Mouse (Mus musculus) midbrain, embryonic 14.5 days (tissue): ENCODE data around the gene Cltb. TPM values are rescaled to one million over a fixed set of nuclear protein-coding genes. Genes with fewer than 3 reads are reported as not detected.

Source experiments
- ATAC-seq: fragments of 200-750 bp; cut with Nextera tagmentation; 2 replicates; pipeline ENCODE4 v1.8.0; 2017; ENCODE audit warnings: moderate number of reproducible peaks, moderate library complexity; ENCODE audit not compliant: low FRiP score, low TSS enrichment
- DNase-seq: peaks from one replicate; pipeline ENCODE4 v3.0.0-alpha.2; 2015
- H3K27ac ChIP-seq: fragments of 300-500 bp; sonication (generic); replicated peaks from 2 replicates; pipeline ENCODE4 v1.5.1; 2014; ENCODE audit warnings: mild to moderate bottlenecking, low read depth, low read length, moderate library complexity
- H3K27me3 ChIP-seq: fragments of 300-500 bp; sonication (generic); 2 replicates; pipeline ENCODE4 v1.6.1; 2014; ENCODE audit warnings: low read length, control low read depth, mixed read lengths; ENCODE audit not compliant: control insufficient read depth, insufficient read depth
- H3K36me3 ChIP-seq: fragments of 300-500 bp; sonication (generic); 2 replicates; pipeline ENCODE4 v1.6.1; 2014; ENCODE audit warnings: low read length, control low read depth; ENCODE audit not compliant: control insufficient read depth, insufficient read depth
- H3K4me1 ChIP-seq: fragments of 300-500 bp; sonication (generic); 2 replicates; pipeline ENCODE4 v1.6.1; 2014; ENCODE audit warnings: mild to moderate bottlenecking, antibody characterized with exemption, low read length, control low read depth; ENCODE audit not compliant: control insufficient read depth, insufficient read depth
- H3K4me2 ChIP-seq: fragments of 300-500 bp; sonication (generic); 2 replicates; pipeline ENCODE4 v1.6.1; 2014; ENCODE audit warnings: mild to moderate bottlenecking, low read length, moderate library complexity
- H3K4me3 ChIP-seq: fragments of 300-500 bp; sonication (generic); replicated peaks from 2 replicates; pipeline ENCODE4 v1.5.1; 2014; ENCODE audit warnings: low read depth, low read length
- H3K9ac ChIP-seq: fragments of 300-500 bp; sonication (generic); replicated peaks from 2 replicates; pipeline ENCODE4 v1.6.1; 2014; ENCODE audit warnings: mild to moderate bottlenecking, low read length, moderate library complexity
- H3K9me3 ChIP-seq: fragments of 300-500 bp; sonication (generic); 2 replicates; pipeline ENCODE4 v1.6.1; 2016; ENCODE audit warnings: low read length, control low read depth, mixed read lengths; ENCODE audit not compliant: control insufficient read depth
- whole genome bisulfite sequencing: fragments of 180-500 bp; shearing (Covaris S2); extraction: QIAGEN DNeasy Blood & Tissue Kit; methylation state at CpG from one replicate; pipeline ENCODE4 v1.1.7; 2014; 5-methylcytosine and 5-hydroxymethylcytosine counted together
- polyA plus RNA-seq: library from polyadenylated mRNA; unstranded; fragments of >200 nt; fragmentation: Nextera tagmentation; extraction: Ambion mirVana; gene quantifications from 2 replicates; pipeline ENCODE4 v1.2.1, GENCODE M21; 2014

Gene Cltb
- polyA plus RNA-seq, 1 experiment from 2014 or later, result 127 TPM

DNA sequence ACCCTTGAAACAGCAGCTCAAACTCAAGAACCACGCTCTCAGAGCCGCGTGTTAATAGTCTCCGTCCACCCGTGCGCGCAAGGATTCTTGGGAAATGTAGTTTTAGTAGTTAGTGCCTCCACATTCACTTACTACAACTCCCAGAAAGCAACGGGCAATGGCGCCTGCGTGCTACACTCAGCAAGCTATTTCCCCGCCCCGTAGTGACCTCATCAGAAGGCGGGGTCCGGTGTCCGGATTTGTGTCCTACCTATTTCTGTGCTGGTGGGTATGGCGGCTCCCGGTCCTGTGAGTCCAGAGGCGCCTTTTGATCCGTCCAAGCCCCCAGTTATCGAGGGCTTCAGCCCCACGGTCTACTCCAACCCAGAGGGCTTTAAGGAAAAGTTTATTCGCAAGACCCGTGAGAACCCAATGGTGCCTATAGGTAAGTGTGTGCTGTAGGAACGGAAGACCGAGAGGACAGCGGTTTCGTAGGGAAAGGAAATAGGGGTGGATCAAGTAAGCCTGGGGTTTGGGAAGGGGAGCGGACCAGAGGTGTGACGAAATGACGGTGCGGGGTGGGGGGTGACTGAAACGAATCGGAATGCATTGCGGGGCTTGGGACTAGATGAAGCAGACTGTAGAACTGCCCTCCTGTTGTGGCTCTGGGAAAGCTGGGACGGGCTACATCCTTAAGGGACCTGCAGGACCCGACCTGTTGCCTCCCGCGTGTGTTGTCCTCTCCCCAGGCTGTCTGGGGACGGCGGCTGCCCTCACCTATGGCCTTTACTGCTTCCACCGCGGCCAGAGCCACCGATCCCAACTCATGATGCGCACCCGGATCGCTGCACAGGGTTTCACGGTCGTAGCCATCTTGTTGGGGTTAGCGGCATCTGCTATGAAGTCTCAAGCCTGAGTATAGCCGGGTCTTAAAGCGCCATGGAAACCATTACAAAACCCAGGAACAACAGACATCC lies 20.9 kb downstream of the Cltb start, which contains the start of the genes Nop16 and Higd2a:
Nop16 (minus strand) TSS at position 95 of the 956 bp plus-strand sequence.
Higd2a (plus strand) TSS at position 212 of the 956 bp plus-strand sequence.
- Histone ChIP-seq H3K4me1 (peaks cover 19% of the 10 kb centered on the region), H3K27me3 (no peaks in the 10 kb centered on the region), H3K27ac (peak within 1 kb of the TSS; percentile 91), H3K9me3 (no peaks in the 10 kb centered on the region), H3K4me3 (peak within 1 kb of the TSS; percentile 80), H3K4me2 (peak within 1 kb of the TSS; percentile 74), H3K36me3 (peaks cover 43% of the 10 kb centered on the region), H3K9ac (peak within 1 kb of the TSS; percentile 91)
- ATAC-seq, result peak; percentile 97
- WGBS, result under 1% methylated on average over 51 of the region's 51 CpGs
- DNase-seq, result peak; percentile 99

DNA sequence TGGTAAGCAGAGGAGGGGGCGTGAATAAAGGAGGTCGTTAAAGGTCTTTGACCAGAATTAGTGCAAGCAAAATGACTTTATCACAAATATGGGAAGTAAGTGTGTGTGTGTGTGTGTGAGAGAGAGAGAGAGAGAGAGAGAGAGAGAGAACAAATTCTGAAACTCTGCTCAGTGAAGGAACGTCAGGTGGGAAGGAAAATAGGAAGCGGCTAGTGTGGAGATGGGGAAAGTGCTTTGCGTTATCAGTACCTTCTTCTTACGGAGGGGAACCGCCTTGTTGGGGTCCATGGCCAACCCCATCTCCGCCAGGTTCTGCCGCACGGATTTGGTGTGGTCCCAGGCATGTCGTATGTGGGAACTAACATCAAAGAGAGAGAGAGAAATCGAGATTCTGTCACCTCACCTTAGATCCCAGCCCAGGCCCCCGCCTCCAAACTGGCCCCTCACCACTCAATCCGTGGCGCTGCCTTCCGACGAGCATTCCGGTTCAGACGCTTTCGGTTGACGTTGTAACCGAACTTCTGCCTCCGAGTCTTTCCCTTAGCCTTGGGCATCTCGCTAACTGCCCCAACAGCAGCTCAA lies 21.6 kb downstream of the Cltb start:
- ATAC-seq (peak; percentile 35), DNase-seq (no peak)
- Histone ChIP-seq H3K9ac (peak overlapping the region; percentile 55), H3K4me3 (peak overlapping the region; percentile 80), H3K27me3 (no peaks in the 10 kb centered on the region), H3K9me3 (no peaks in the 10 kb centered on the region), H3K4me1 (peaks cover 19% of the 10 kb centered on the region), H3K4me2 (peak overlapping the region; percentile 74), H3K27ac (no peak overlapping the region), H3K36me3 (peaks cover 43% of the 10 kb centered on the region)
- WGBS, result 2% methylated on average over 24 of the region's 24 CpGs

DNA sequence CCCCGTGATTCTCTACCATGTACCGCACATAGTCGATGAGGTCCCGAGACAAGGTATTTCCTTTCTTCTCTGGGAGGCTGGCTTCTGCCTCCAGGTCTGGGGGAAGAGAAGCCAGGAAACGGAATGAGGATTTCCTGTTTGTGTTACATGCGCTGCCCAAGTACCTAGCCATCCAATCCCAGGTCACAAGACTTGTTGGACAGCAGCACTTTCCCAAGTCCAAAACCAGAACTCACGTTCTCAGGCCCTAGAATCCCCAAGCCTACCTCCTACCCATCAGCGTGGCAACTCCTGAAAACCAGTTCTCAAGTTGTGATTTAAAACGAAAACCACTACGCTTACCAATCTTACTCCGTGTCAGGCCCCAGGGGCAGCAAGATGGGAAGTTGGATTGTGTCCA lies 25.3 kb downstream of the Cltb start:
- no peak overlapping the region for H3K4me2 ChIP-seq
- H3K27me3 ChIP-seq, result no peaks in the 10 kb centered on the region
- ATAC-seq, result no peak
- H3K27ac ChIP-seq, result no peak overlapping the region
- H3K36me3 ChIP-seq, result peaks cover 70% of the 10 kb centered on the region
- no peak overlapping the region for H3K4me3 ChIP-seq
- H3K4me1 ChIP-seq, result peaks cover 11% of the 10 kb centered on the region
- WGBS, result 97% methylated on average over 11 of the region's 11 CpGs
- DNase-seq, result no peak
- H3K9ac ChIP-seq, result no peak overlapping the region
- no peaks in the 10 kb centered on the region for H3K9me3 ChIP-seq

DNA sequence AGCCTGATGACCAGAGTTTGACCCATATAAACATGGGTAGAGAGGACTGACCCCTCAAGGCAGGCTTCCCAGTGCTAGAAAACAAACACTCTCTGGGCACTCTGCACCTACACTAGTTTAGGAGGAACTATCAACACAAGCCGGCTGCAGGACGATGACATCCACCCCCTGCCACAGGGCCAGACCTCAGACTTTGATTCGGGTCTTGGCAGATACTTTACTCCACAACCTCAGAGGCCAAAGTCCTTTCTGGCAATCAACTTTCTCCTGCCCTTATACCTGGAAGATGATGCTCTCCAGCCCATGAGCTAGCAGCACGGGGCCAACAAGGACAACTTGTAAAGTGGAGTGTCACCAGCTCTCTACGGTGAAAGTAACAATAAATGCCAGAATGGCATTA lies 28.3 kb downstream of the Cltb start:
- H3K4me1 ChIP-seq, result no peaks in the 10 kb centered on the region
- no peak overlapping the region for H3K27ac ChIP-seq
- DNase-seq, result no peak
- H3K9ac ChIP-seq, result no peak overlapping the region
- WGBS, result 93% methylated on average over 5 of the region's 5 CpGs
- no peak overlapping the region for H3K4me3 ChIP-seq
- H3K27me3 ChIP-seq, result no peaks in the 10 kb centered on the region
- ATAC-seq, result no peak
- H3K36me3 ChIP-seq, result peaks cover 89% of the 10 kb centered on the region
- H3K4me2 ChIP-seq, result no peak overlapping the region
- no peaks in the 10 kb centered on the region for H3K9me3 ChIP-seq

DNA sequence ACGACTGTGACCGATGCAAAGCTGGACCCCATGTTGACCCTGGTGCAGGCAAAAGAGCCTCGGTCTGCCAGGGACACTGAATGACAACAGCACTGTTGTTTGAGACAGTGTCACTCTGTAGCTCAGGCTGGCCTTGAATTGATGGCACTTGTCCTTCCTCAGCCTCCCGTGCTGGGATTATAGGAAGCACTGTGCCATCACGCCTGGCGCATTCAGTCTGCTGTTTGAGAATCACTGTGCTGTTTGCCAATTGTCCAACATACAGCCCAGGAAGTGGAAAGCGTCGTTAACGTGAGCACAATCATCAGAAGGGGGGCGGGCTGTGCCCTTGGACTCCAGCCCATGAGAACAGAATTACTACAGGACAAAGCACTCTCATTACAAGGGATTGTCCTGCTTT lies 29.0 kb downstream of the Cltb start:
- Histone ChIP-seq H3K4me3 (no peak overlapping the region), H3K36me3 (peaks cover 89% of the 10 kb centered on the region), H3K9ac (no peak overlapping the region), H3K9me3 (no peaks in the 10 kb centered on the region), H3K27ac (no peak overlapping the region), H3K27me3 (no peaks in the 10 kb centered on the region), H3K4me2 (no peak overlapping the region), H3K4me1 (no peaks in the 10 kb centered on the region)
- ATAC-seq (no peak), DNase-seq (no peak)
- WGBS, result 75% methylated on average over 10 of the region's 10 CpGs

DNA sequence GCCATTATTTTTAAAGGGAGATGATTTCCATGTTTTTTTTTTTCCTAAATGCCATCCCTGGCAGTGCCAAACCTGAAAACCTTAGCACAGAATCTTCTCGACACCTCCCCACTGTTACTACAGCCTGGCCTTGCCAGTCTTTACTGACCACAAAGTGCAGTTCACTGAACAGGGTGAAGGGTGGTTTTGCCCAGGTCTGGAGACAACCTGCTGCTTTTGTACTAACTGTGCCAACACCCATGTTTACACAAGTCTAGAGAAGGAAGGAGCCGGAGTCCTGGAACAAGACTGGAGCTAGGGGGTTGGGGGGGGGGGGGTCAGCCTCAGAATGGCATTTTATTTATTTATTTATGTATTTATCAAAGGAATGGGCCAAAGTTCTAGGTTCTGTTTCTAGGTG lies 29.8 kb downstream of the Cltb start:
- WGBS, result 90% methylated on average over 2 of the region's 2 CpGs
- H3K27me3 ChIP-seq, result no peaks in the 10 kb centered on the region
- ATAC-seq, result no peak
- no peak overlapping the region for H3K4me2 ChIP-seq
- H3K4me1 ChIP-seq, result peaks cover 4% of the 10 kb centered on the region; the same call in 1 of the 2 replicates
- peaks cover 82% of the 10 kb centered on the region for H3K36me3 ChIP-seq
- H3K4me3 ChIP-seq, result no peak overlapping the region
- no peak for DNase-seq
- no peak overlapping the region for H3K27ac ChIP-seq
- H3K9me3 ChIP-seq, result no peaks in the 10 kb centered on the region
- no peak overlapping the region for H3K9ac ChIP-seq

DNA sequence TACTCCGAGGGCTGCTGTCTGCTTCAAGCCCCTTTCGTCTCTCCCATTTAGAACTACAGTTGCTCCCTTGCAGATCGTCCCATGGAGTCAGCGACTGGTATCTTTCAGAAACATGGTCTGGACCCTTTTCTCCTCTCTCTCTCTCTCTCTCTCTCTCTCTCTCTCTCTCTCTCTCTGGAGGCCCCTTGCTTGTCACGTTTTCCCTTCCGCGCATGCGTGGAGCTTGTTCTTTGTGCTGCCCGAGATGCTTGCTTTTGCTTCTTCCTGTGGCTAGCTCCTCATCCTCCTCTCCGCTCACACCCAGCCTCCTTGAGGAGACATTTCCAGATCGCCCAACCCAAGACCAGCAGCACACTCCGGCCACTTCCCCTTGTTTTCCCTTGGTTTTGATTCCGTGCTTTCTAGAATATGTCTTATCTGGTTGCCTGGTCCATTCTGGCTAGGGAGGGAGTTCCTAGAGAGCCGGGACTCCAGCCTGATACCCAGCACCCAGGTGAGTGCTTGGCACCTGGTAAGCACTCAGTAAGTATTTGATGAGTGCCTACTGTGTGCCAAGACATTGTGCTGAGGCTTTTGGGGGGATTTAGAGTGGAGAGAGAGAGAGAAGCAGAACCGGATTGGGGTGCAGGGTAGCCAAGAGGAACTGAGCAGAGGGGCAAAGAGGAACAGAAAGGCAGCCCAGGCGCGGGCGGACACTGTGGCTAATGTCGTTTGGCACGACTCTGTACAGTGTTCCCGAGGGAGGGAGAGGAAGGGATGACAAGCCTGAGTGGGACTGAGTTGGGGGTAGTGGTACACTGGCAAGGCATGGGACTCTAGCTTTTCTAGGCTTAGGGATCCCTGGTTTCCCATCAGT lies 33.3 kb downstream of the Cltb start:
- H3K27me3 ChIP-seq, result no peaks in the 10 kb centered on the region
- DNase-seq (no peak), ATAC-seq (no peak)
- WGBS, result 86% methylated on average over 21 of the region's 21 CpGs
- H3K36me3 ChIP-seq, result peaks cover 48% of the 10 kb centered on the region
- peaks cover 14% of the 10 kb centered on the region for H3K4me1 ChIP-seq
- H3K9ac ChIP-seq, result no peak overlapping the region
- H3K27ac ChIP-seq, result no peak overlapping the region
- H3K4me2 ChIP-seq, result 0 out of 2 replicates have a peak overlapping the region, but pooled peaks have one; percentile 4
- no peak overlapping the region for H3K4me3 ChIP-seq
- no peaks in the 10 kb centered on the region for H3K9me3 ChIP-seq

DNA sequence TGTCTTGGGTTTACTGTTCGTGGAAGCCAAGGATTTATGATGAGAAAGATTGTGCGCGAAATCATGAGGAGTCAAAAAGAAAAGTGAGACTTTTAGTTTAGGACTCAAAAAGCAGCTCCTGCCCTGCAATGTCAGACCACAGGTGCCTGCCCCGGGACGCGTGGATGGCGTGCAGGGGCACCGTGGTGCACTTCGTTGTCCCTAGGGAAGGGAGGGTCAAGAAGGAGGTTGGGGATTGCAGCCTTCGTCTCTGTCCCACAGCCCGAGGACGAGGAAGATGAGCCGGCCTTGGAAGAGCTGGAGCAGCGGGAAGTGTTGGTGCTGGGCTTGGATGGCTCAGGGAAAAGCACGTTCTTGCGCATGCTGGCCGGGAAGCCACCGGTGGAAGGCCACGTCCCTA lies 35.7 kb downstream of the Cltb start:
- H3K36me3 ChIP-seq, result peaks cover 24% of the 10 kb centered on the region
- no peaks in the 10 kb centered on the region for H3K27me3 ChIP-seq
- peak overlapping the region; percentile 93 for H3K4me2 ChIP-seq
- H3K4me1 ChIP-seq, result peaks cover 14% of the 10 kb centered on the region
- WGBS, result 4% methylated on average over 19 of the region's 19 CpGs
- peak overlapping the region; percentile 98 for H3K4me3 ChIP-seq
- no peaks in the 10 kb centered on the region for H3K9me3 ChIP-seq
- ATAC-seq, result peak; percentile 24; the same call in 1 of the 2 replicates
- DNase-seq, result peak; percentile 30
- peak overlapping the region; percentile 82 for H3K9ac ChIP-seq
- H3K27ac ChIP-seq, result peak overlapping the region; percentile 57; the same call in 1 of the 2 replicates
